Mouse (Mus musculus) forebrain, embryonic 14.5 days (tissue): ENCODE results near the gene Id2. TPM values are rescaled to one million over a fixed set of nuclear protein-coding genes. Genes with fewer than 3 reads are reported as not detected.

Source experiments
- ATAC-seq: fragments of 200-750 bp; cut with Nextera tagmentation; 2 replicates; pipeline ENCODE4 v1.8.0; 2017; ENCODE audit warnings: mild to moderate bottlenecking, moderate library complexity
- DNase-seq: peaks from one replicate; pipeline ENCODE4 v3.0.0-alpha.2; 2015; ENCODE audit warnings: low spot score
- H3K27ac ChIP-seq: fragments of 300-500 bp; sonication (generic); 2 replicates; pipeline ENCODE4 v1.5.1; 2014; ENCODE audit warnings: low read depth, mild to moderate bottlenecking, control low read depth, low read length, moderate library complexity
- H3K27me3 ChIP-seq: fragments of 300-500 bp; sonication (generic); replicated peaks from 2 replicates; pipeline ENCODE4 v1.6.1; 2014; ENCODE audit warnings: low read length, control low read depth, mixed read lengths; ENCODE audit not compliant: control insufficient read depth, insufficient read depth
- H3K36me3 ChIP-seq: fragments of 300-500 bp; sonication (generic); 2 replicates; pipeline ENCODE4 v1.6.1; 2014; ENCODE audit warnings: low read length, control low read depth; ENCODE audit not compliant: control insufficient read depth, insufficient read depth
- H3K4me1 ChIP-seq: fragments of 300-500 bp; sonication (generic); 2 replicates; pipeline ENCODE4 v1.6.1; 2014; ENCODE audit warnings: antibody characterized with exemption, low read length, control low read depth; ENCODE audit not compliant: control insufficient read depth, insufficient read depth
- H3K4me2 ChIP-seq: fragments of 300-500 bp; sonication (generic); 2 replicates; pipeline ENCODE4 v1.6.1; 2014; ENCODE audit warnings: mild to moderate bottlenecking, control low read depth, low read length
- H3K4me3 ChIP-seq: fragments of 300-500 bp; sonication (generic); 2 replicates; pipeline ENCODE4 v1.5.1; 2014; ENCODE audit warnings: low read depth, low read length, control low read depth
- H3K9ac ChIP-seq: fragments of 300-500 bp; sonication (generic); 2 replicates; pipeline ENCODE4 v1.6.1; 2014; ENCODE audit warnings: mild to moderate bottlenecking, low read length, control low read depth, moderate library complexity
- H3K9me3 ChIP-seq: fragments of 300-500 bp; sonication (generic); replicated peaks from 2 replicates; pipeline ENCODE4 v1.6.1; 2016; ENCODE audit warnings: low read length, control low read depth, mixed read lengths; ENCODE audit not compliant: control insufficient read depth
- WGBS: fragments of 180-500 bp; shearing (Covaris S2); extraction: QIAGEN DNeasy Blood & Tissue Kit; methylation state at CpG from one replicate; pipeline ENCODE4 v1.1.7; 2014; 5-methylcytosine and 5-hydroxymethylcytosine counted together
- polyA plus RNA-seq: library from polyadenylated mRNA; unstranded; fragments of >200 nt; fragmentation: Nextera tagmentation; extraction: Ambion mirVana; gene quantifications from 2 replicates; pipeline ENCODE4 v1.2.1, GENCODE M21; 2014

Gene Id2
- polyA plus RNA-seq, 1 experiment from 2014 or later = 538 TPM

- Histone ChIP-seq H3K27me3 (no peaks in the 10 kb centered on the region), H3K4me1 (peaks cover 19% of the 10 kb centered on the region), H3K36me3 (no peaks in the 10 kb centered on the region), H3K4me3 (no peak overlapping the region), H3K4me2 (no peak overlapping the region), H3K9me3 (0 out of 2 replicates have a peak, but pooled peaks cover 2% of the 10 kb centered on the region), H3K9ac (no peak overlapping the region), H3K27ac (no peak overlapping the region)
- 63% methylated on average over 4 of the region's 4 CpGs for WGBS
- ATAC-seq = no peak
- DNase-seq = no peak
These were observed 30.7 kb upstream of the Id2 start for GRCm38 (mm10) chr12:25127629-25128028.

DNA sequence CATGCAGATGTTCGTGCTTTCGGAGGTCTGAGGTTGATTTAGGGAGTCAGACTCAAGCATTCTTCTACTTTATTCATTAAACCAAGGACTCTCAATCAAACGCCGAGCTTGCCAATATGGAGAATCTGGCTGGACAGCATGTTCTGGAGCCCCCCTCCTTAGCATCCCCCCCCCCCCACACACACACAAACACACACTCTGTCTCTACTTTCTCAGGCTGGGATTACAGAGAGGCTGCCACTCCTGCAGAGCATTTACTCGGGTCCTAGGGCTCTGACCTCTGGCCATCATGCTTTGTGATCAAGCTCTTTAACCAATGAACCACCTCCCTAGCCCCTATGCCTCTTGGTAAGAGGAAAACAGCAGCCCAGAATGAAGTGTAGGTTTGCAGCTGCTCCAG lies 29.3 kb upstream of the Id2 start:
- Histone ChIP-seq H3K36me3 (no peaks in the 10 kb centered on the region), H3K4me2 (no peak overlapping the region), H3K4me3 (no peak overlapping the region), H3K9ac (no peak overlapping the region), H3K27me3 (no peaks in the 10 kb centered on the region), H3K4me1 (peaks cover 19% of the 10 kb centered on the region), H3K27ac (no peak overlapping the region), H3K9me3 (0 out of 2 replicates have a peak, but pooled peaks cover 2% of the 10 kb centered on the region)
- ATAC-seq (no peak), DNase-seq (no peak)
- WGBS = 46% methylated on average over 5 of the region's 5 CpGs

GRCm38 (mm10) chr12:25125239-25125776 lies 28.4 kb upstream of the Id2 start:
- 0 out of 2 replicates have a peak, but pooled peaks cover 2% of the 10 kb centered on the region for H3K9me3 ChIP-seq
- DNase-seq (peak; percentile 41), ATAC-seq (peak; percentile 27; the same call in 1 of the 2 replicates)

GRCm38 (mm10) chr12:25124431-25125238 lies 27.7 kb upstream of the Id2 start:
- no peak overlapping the region for H3K4me3 ChIP-seq
- no peaks in the 10 kb centered on the region for H3K27me3 ChIP-seq
- peak; percentile 84 for DNase-seq
- peaks cover 19% of the 10 kb centered on the region for H3K4me1 ChIP-seq
- H3K9me3 ChIP-seq = 0 out of 2 replicates have a peak, but pooled peaks cover 2% of the 10 kb centered on the region
- H3K9ac ChIP-seq = no peak overlapping the region
- H3K4me2 ChIP-seq = peak overlapping the region; percentile 21; the same call in 1 of the 2 replicates
- H3K27ac ChIP-seq = peak overlapping the region; percentile 72
- no peaks in the 10 kb centered on the region for H3K36me3 ChIP-seq
- whole genome bisulfite sequencing = 2% methylated on average over 19 of the region's 19 CpGs
- peak; percentile 91 for ATAC-seq

More at GRCm38 (mm10) chr12:25125239-25125776, 28.4 kb upstream of the Id2 start:
- H3K36me3 ChIP-seq = no peaks in the 10 kb centered on the region
- H3K27me3 ChIP-seq = no peaks in the 10 kb centered on the region
- H3K4me3 ChIP-seq = no peak overlapping the region
- no peak overlapping the region for H3K9ac ChIP-seq
- H3K27ac ChIP-seq = peak overlapping the region; percentile 72; the same call in 1 of the 2 replicates
- peaks cover 19% of the 10 kb centered on the region for H3K4me1 ChIP-seq
- peak overlapping the region; percentile 21; the same call in 1 of the 2 replicates for H3K4me2 ChIP-seq
- 6% methylated on average over 16 of the region's 16 CpGs for WGBS

GRCm38 (mm10) chr12:25120753-25121152 lies 23.8 kb upstream of the Id2 start:
- Histone ChIP-seq H3K4me3 (no peak overlapping the region), H3K4me1 (peaks cover 22% of the 10 kb centered on the region), H3K27ac (no peak overlapping the region), H3K9ac (no peak overlapping the region), H3K27me3 (no peaks in the 10 kb centered on the region), H3K9me3 (0 out of 2 replicates have a peak, but pooled peaks cover 2% of the 10 kb centered on the region), H3K36me3 (no peaks in the 10 kb centered on the region), H3K4me2 (no peak overlapping the region)
- DNase-seq = no peak
- 87% methylated on average over 4 of the region's 4 CpGs for WGBS
- ATAC-seq = no peak

DNA sequence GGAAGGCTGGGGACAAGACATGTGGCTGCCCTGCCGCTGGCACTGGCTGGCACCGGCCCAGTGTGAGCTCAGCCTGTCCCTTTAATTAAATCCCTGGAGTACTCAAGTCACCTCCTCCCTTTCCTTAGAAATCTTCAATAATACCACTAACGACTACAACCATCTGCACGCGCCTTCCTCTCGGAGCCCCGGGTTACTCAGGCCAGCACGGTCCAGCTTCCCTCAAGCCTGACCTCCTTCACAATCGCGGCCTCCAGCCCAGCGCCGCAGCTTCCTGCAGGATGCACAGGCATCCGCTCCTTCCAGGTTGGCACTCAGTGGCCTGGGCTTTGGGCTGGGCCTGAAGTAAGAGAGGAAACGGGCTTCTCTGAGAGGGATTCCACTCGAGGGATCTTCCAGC lies 22.3 kb upstream of the Id2 start:
- peak; percentile 40; the same call in 1 of the 2 replicates for ATAC-seq
- peaks cover 10% of the 10 kb centered on the region for H3K4me1 ChIP-seq

DNA sequence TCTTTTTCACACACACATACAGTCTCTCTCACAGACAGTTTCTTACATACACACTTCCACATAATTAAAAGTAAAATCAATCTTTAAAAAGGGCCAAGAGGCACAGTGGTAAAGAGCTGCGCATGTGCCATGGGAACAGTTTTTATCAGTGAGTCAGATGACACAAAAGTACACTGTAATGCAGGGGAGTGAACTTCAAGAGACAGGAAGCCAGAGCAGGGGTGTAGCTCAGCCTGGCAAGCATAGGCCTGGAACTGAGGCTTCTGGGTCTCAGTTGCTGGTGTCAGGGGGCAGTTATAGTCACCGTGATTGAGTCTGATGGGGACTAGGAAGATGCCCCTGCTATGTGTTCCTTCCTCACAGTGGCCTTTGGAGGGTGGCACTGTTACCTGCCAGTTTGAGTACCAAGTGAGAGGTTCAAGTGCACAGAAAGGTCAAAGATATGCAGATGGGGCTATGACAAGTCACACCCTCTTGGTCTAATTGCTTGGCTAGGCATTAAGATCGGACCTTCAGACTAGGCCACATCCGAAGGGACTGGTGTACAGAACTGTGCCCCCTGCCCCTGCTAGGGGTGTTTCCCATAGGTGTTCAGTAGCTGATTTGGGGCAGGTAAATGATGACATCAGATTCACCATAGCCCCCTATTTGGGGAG lies 21.0 kb upstream of the Id2 start:
- Histone ChIP-seq H3K9ac (no peak overlapping the region), H3K4me1 (peaks cover 7% of the 10 kb centered on the region)
- 92% methylated on average over 4 of the region's 4 CpGs for WGBS

More for the DNA sequence above, 22.3 kb upstream of the Id2 start:
- no peaks in the 10 kb centered on the region for H3K27me3 ChIP-seq
- H3K4me2 ChIP-seq = no peak overlapping the region
- 19% methylated on average over 15 of the region's 15 CpGs for whole genome bisulfite sequencing
- peak; percentile 23 for DNase-seq
- H3K27ac ChIP-seq = 0 out of 2 replicates have a peak overlapping the region, but pooled peaks have one; percentile 21
- no peak overlapping the region for H3K4me3 ChIP-seq
- H3K36me3 ChIP-seq = no peaks in the 10 kb centered on the region
- 0 out of 2 replicates have a peak, but pooled peaks cover 2% of the 10 kb centered on the region for H3K9me3 ChIP-seq
- H3K9ac ChIP-seq = no peak overlapping the region

GRCm38 (mm10) chr12:25116126-25116525 lies 19.2 kb upstream of the Id2 start:
- 88% methylated on average over 2 of the region's 2 CpGs for WGBS
- no peak overlapping the region for H3K27ac ChIP-seq
- H3K27me3 ChIP-seq = no peaks in the 10 kb centered on the region
- no peak for ATAC-seq
- no peak for DNase-seq
- no peak overlapping the region for H3K9ac ChIP-seq
- H3K9me3 ChIP-seq = no peaks in the 10 kb centered on the region
- H3K4me1 ChIP-seq = peaks cover 7% of the 10 kb centered on the region
- no peak overlapping the region for H3K4me2 ChIP-seq
- H3K4me3 ChIP-seq = no peak overlapping the region
- H3K36me3 ChIP-seq = no peaks in the 10 kb centered on the region

More for the DNA sequence above, 21.0 kb upstream of the Id2 start:
- Histone ChIP-seq H3K27me3 (no peaks in the 10 kb centered on the region), H3K4me2 (no peak overlapping the region), H3K27ac (no peak overlapping the region), H3K9me3 (0 out of 2 replicates have a peak, but pooled peaks cover under 1% of the 10 kb centered on the region), H3K4me3 (no peak overlapping the region), H3K36me3 (no peaks in the 10 kb centered on the region)
- no peak for DNase-seq
- no peak for ATAC-seq
